Mouse (Mus musculus) kidney, embryonic 14.5 days (tissue): Measurements from ENCODE around the gene Abca3. TPM values are rescaled to one million over a fixed set of nuclear protein-coding genes. Genes with fewer than 3 reads are reported as not detected.

Experiments used
- ATAC-seq: fragments of 200-750 bp; cut with Nextera tagmentation; 2 replicates; pipeline ENCODE4 v1.8.0; 2017; ENCODE audit warnings: moderate number of reproducible peaks, mild to moderate bottlenecking, moderate TSS enrichment, moderate library complexity; ENCODE audit not compliant: low FRiP score, low TSS enrichment
- H3K27ac ChIP-seq: fragments of 300-500 bp; sonication (generic); 2 replicates; pipeline ENCODE4 v1.5.1; 2014; ENCODE audit warnings: low read depth, mild to moderate bottlenecking, low read length, moderate library complexity, mixed read lengths
- H3K27me3 ChIP-seq: fragments of 300-500 bp; sonication (generic); 2 replicates; pipeline ENCODE4 v1.6.1; 2014; ENCODE audit warnings: mild to moderate bottlenecking, low read length; ENCODE audit not compliant: control insufficient read depth, insufficient read depth
- H3K36me3 ChIP-seq: fragments of 300-500 bp; sonication (generic); 2 replicates; pipeline ENCODE4 v1.6.1; 2014; ENCODE audit warnings: low read length, mixed read lengths; ENCODE audit not compliant: control insufficient read depth, insufficient read depth
- H3K4me1 ChIP-seq: fragments of 300-500 bp; sonication (generic); 2 replicates; pipeline ENCODE4 v1.6.1; 2014; ENCODE audit warnings: low read length, mixed read lengths; ENCODE audit not compliant: control insufficient read depth, insufficient read depth
- H3K4me2 ChIP-seq: fragments of 300-500 bp; sonication (generic); replicated peaks from 2 replicates; pipeline ENCODE4 v1.6.1; 2014; ENCODE audit warnings: low read depth, mild to moderate bottlenecking, low read length
- H3K4me3 ChIP-seq: fragments of 300-500 bp; sonication (generic); 2 replicates; pipeline ENCODE4 v1.5.1; 2014; ENCODE audit warnings: mild to moderate bottlenecking, low read length
- H3K9ac ChIP-seq: fragments of 300-500 bp; sonication (generic); 2 replicates; pipeline ENCODE4 v1.6.1; 2014; ENCODE audit warnings: low read depth, mild to moderate bottlenecking, low read length, moderate library complexity
- H3K9me3 ChIP-seq: fragments of 300-500 bp; sonication (generic); 2 replicates; pipeline ENCODE4 v1.6.1; 2016; ENCODE audit warnings: low read length; ENCODE audit not compliant: control insufficient read depth
- WGBS: fragments of 180-500 bp; shearing (Covaris S2); extraction: QIAGEN DNeasy Blood & Tissue Kit; methylation state at CpG from one replicate; pipeline ENCODE4 v1.1.7; 2014; 5-methylcytosine and 5-hydroxymethylcytosine counted together
- polyA plus RNA-seq: library from polyadenylated mRNA; unstranded; fragments of >200 nt; fragmentation: Nextera tagmentation; extraction: Ambion mirVana; gene quantifications from 2 replicates; pipeline ENCODE4 v1.2.1, GENCODE M21; 2014

Gene Abca3
- polyA plus RNA-seq, 1 experiment from 2014 or later, result 13.1 TPM

DNA sequence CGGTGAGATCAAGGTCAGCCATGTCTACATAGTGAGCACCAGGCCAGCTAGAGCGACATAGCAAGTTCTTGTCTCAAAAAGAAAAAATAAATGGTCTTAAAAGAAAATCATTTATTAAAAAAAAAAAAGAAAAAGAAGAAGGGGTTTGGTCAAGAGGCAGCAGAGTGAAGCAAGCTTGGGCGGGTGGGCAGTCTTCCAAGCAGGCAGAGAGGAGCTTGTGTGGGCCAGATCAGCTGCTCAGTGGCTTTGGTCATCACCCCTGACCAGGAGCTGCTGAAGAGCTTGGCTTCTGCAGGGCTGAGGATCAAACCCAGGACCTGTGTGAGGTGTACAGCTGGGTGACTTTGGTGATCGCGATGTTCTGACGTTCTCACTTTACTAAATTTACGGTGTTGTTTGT is 42.7 kb downstream of the Abca3 start:
- Histone ChIP-seq H3K4me1 (no peaks in the 10 kb centered on the region), H3K27me3 (no peaks in the 10 kb centered on the region), H3K27ac (no peak overlapping the region), H3K4me3 (no peak overlapping the region), H3K9ac (no peak overlapping the region), H3K4me2 (no peak overlapping the region), H3K36me3 (no peaks in the 10 kb centered on the region), H3K9me3 (no peaks in the 10 kb centered on the region)
- WGBS, result 73% methylated on average over 7 of the region's 7 CpGs
- ATAC-seq, result no peak

DNA sequence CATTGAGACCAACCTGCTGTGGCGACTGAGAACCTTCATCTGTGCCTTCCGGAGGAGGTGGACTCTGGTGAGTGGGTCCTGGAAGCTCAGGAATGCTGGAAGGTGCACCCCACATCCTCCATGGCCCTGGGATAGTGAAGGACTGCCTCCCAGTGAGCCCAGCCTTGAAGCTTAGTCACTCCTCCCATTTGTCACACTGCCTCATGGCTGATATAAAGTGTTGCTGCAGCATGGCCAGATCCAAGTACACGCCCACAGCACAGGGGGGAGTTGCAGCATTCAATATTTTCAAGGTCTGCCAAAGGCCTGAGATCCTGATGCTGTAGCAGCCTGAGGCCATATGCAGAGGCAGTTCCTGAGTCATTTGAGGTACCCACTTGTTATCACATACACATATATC is 50.6 kb downstream of the Abca3 start:
- ATAC-seq, result no peak
- WGBS, result 65% methylated on average over 3 of the region's 3 CpGs

GRCm38 (mm10) chr17:24407116-24407803 is 55.5 kb downstream of the Abca3 start:
- H3K9me3 ChIP-seq, result no peaks in the 10 kb centered on the region
- no peak overlapping the region for H3K27ac ChIP-seq
- peaks cover 29% of the 10 kb centered on the region for H3K36me3 ChIP-seq
- ATAC-seq, result no peak
- H3K27me3 ChIP-seq, result no peaks in the 10 kb centered on the region
- no peaks in the 10 kb centered on the region for H3K4me1 ChIP-seq
- no peak overlapping the region for H3K4me3 ChIP-seq
- no peak overlapping the region for H3K9ac ChIP-seq
- WGBS, result 87% methylated on average over 12 of the region's 12 CpGs
- H3K4me2 ChIP-seq, result no peak overlapping the region

More for the DNA sequence above, 50.6 kb downstream of the Abca3 start:
- Histone ChIP-seq H3K9me3 (no peaks in the 10 kb centered on the region), H3K36me3 (peaks cover 8% of the 10 kb centered on the region; the same call in 1 of the 2 replicates), H3K4me3 (no peak overlapping the region), H3K27me3 (no peaks in the 10 kb centered on the region), H3K9ac (no peak overlapping the region), H3K27ac (no peak overlapping the region), H3K4me2 (no peak overlapping the region), H3K4me1 (no peaks in the 10 kb centered on the region)

DNA sequence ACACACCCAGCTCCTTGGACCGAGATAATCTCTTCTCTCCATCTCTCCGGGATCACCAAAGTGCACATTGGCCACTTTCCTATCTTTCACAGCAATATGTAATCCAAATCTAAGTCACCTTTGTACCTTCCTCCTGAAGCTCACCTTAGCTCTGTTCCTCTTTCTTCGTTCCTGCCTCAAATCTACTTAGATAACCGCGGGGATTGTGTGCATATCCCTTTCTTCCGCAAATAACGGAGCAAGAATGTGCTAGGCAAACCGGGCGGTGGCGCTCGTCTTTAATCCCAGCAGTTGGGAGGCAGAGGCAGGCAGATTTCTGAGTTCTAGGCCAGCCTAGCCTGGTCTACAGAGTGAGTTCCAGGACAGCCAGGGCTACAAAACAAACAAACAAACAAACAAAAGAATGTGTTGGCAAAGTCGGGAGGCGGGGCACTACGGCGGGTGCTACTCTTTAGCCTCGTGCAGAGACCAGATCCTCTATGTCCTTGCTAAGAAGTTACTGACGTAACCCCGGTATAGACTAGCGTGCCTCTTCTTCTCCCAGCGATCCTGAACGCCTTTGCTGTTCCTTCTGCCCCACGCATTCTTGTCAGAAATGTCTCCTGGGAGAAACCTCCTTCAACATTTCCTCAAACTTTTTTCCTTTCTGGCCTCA is 61.9 kb downstream of the Abca3 start:
- no peaks in the 10 kb centered on the region for H3K27me3 ChIP-seq
- peaks cover 18% of the 10 kb centered on the region for H3K4me1 ChIP-seq
- peak overlapping the region; percentile 73 for H3K9ac ChIP-seq
- 36% methylated on average over 22 of the region's 22 CpGs for WGBS
- peak; percentile 59 for ATAC-seq
- H3K9me3 ChIP-seq, result no peaks in the 10 kb centered on the region
- peak overlapping the region; percentile 70 for H3K4me3 ChIP-seq
- peak overlapping the region; percentile 87 for H3K27ac ChIP-seq
- H3K4me2 ChIP-seq, result peak overlapping the region; percentile 70
- peaks cover 42% of the 10 kb centered on the region for H3K36me3 ChIP-seq

- peak; percentile 96 for ATAC-seq
- Histone ChIP-seq H3K36me3 (peaks cover 47% of the 10 kb centered on the region), H3K9me3 (no peaks in the 10 kb centered on the region), H3K4me3 (peak within 1 kb of the TSS; percentile 70), H3K4me2 (peak within 1 kb of the TSS; percentile 91), H3K27me3 (no peaks in the 10 kb centered on the region), H3K4me1 (peaks cover 18% of the 10 kb centered on the region), H3K27ac (peak within 1 kb of the TSS; percentile 97), H3K9ac (peak within 1 kb of the TSS; percentile 93)
- under 1% methylated on average over 64 of the region's 64 CpGs for whole genome bisulfite sequencing
Measured at GRCm38 (mm10) chr17:24414230-24414976, 62.7 kb downstream of the Abca3 start, which contains the start of gene Rnps1. Gene Rnps1, plus strand, starts transcription at chr17:24414565.

DNA sequence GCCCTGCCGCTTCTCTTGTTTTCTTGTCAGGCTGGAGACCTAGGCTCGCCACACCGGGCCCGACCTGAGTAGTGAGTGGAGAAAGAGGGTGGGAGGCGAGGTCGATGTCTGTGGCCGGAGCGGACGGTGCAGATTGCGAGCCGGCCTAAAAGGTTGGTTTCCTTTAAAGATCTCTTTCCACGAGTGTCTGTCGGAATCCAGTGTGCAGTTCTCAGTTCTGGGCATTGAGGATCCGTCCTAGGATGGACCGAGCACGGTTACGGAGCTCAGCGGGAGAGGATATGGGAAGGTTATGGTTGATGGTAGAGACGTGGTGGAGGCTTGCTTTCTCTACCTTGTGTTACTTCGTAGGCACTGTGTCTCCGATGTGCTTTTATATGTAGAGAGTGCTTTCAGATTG is 63.3 kb downstream of the Abca3 start:
- WGBS, result under 1% methylated on average over 21 of the region's 21 CpGs
- H3K9ac ChIP-seq, result peak overlapping the region; percentile 93
- H3K36me3 ChIP-seq, result peaks cover 47% of the 10 kb centered on the region
- H3K4me3 ChIP-seq, result peak overlapping the region; percentile 70
- peaks cover 18% of the 10 kb centered on the region for H3K4me1 ChIP-seq
- no peaks in the 10 kb centered on the region for H3K9me3 ChIP-seq
- 0 out of 2 replicates have a peak, but pooled peaks have one; percentile 8 for ATAC-seq
- peak overlapping the region; percentile 91 for H3K4me2 ChIP-seq
- peak overlapping the region; percentile 97 for H3K27ac ChIP-seq
- no peaks in the 10 kb centered on the region for H3K27me3 ChIP-seq

DNA sequence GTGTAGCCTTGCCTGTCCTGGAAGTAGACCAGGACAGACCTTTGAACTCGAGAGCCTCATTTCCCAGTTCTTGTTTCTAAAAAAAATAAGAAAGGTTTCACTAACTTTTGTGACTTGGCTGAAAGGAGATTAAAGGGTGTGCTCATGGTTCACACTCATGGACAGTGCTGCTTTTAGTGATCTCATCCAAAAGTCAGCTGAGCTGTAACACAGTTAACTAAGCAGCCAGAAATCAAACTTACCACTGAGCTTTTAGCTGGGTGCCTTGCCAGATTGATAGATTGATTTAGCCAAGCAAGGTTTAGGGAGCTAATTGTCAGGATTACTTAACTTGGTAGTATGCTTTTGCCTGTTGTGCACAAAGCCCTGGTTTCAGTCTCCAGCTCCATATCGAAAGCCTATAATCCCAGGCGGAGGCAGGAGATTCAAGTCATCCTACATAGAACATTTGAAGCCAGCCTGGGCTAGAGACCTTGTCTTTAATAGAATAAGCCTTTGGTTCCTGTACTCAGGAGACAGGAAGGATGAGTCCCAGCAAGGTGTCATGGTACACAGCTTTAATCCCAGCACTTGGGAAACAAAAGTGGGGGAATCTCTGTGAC is 64.4 kb downstream of the Abca3 start:
- 85% methylated on average over 3 of the region's 3 CpGs for WGBS
- peaks cover 18% of the 10 kb centered on the region for H3K4me1 ChIP-seq
- peak overlapping the region; percentile 91 for H3K4me2 ChIP-seq
- H3K36me3 ChIP-seq, result peaks cover 52% of the 10 kb centered on the region
- no peaks in the 10 kb centered on the region for H3K9me3 ChIP-seq
- peak overlapping the region; percentile 93; the same call in 1 of the 2 replicates for H3K9ac ChIP-seq
- H3K27ac ChIP-seq, result no peak overlapping the region
- peak overlapping the region; percentile 70 for H3K4me3 ChIP-seq
- ATAC-seq, result no peak
- H3K27me3 ChIP-seq, result no peaks in the 10 kb centered on the region

GRCm38 (mm10) chr17:24423114-24423513 is 71.4 kb downstream of the Abca3 start:
- H3K9me3 ChIP-seq, result no peaks in the 10 kb centered on the region

More at GRCm38 (mm10) chr17:24423114-24423513, 71.4 kb downstream of the Abca3 start:
- Histone ChIP-seq H3K27ac (no peak overlapping the region), H3K36me3 (peaks cover 74% of the 10 kb centered on the region), H3K27me3 (no peaks in the 10 kb centered on the region), H3K4me3 (no peak overlapping the region), H3K4me1 (0 out of 2 replicates have a peak, but pooled peaks cover 3% of the 10 kb centered on the region), H3K4me2 (no peak overlapping the region), H3K9ac (no peak overlapping the region)
- 90% methylated on average over 4 of the region's 4 CpGs for WGBS
- no peak for ATAC-seq
